Mouse (Mus musculus) liver, embryonic 16.5 days (tissue): ENCODE measurements around the gene Ccni. TPM values are rescaled to one million over a fixed set of nuclear protein-coding genes. Genes with fewer than 3 reads are reported as not detected.
A peak's percentile ranks its signal among the peaks of the same experiment; 100 is the strongest.

ENCODE experiments used
- ATAC-seq: fragments of 200-750 bp; cut with Nextera tagmentation; 2 replicates; pipeline ENCODE4 v1.8.0; 2017; ENCODE audit warnings: low read depth, mild to moderate bottlenecking, moderate number of reproducible peaks, moderate library complexity
- H3K27ac ChIP-seq: fragments of 300-500 bp; sonication (generic); 2 replicates; pipeline ENCODE4 v1.5.1; 2014; ENCODE audit warnings: mild to moderate bottlenecking, low read length
- H3K27me3 ChIP-seq: fragments of 300-500 bp; sonication (generic); 2 replicates; pipeline ENCODE4 v1.6.1; 2014; ENCODE audit warnings: low read depth, low read length, mixed read lengths; ENCODE audit not compliant: control insufficient read depth, insufficient read depth
- H3K36me3 ChIP-seq: fragments of 300-500 bp; sonication (generic); 2 replicates; pipeline ENCODE4 v1.6.1; 2014; ENCODE audit warnings: mild to moderate bottlenecking; ENCODE audit not compliant: control insufficient read depth, insufficient read depth
- H3K4me1 ChIP-seq: fragments of 300-500 bp; sonication (generic); 2 replicates; pipeline ENCODE4 v1.6.1; 2014; ENCODE audit warnings: low read depth, low read length, mixed read lengths; ENCODE audit not compliant: control insufficient read depth
- H3K4me2 ChIP-seq: fragments of 300-500 bp; sonication (generic); 2 replicates; pipeline ENCODE4 v1.6.1; 2014; ENCODE audit warnings: low read depth, low read length, mixed read lengths
- H3K4me3 ChIP-seq: fragments of 300-500 bp; sonication (generic); 2 replicates; pipeline ENCODE4 v1.5.1; 2014; ENCODE audit warnings: low read depth, mild to moderate bottlenecking, low read length
- H3K9ac ChIP-seq: fragments of 300-500 bp; sonication (generic); 2 replicates; pipeline ENCODE4 v1.6.1; 2014; ENCODE audit warnings: low read depth, low read length
- H3K9me3 ChIP-seq: fragments of 300-500 bp; sonication (generic); replicated peaks from 2 replicates; pipeline ENCODE4 v1.6.1; 2016; ENCODE audit warnings: low read length; ENCODE audit not compliant: control insufficient read depth
- WGBS: fragments of 180-500 bp; shearing (Covaris S2); extraction: QIAGEN DNeasy Blood & Tissue Kit; methylation state at CpG from one replicate; pipeline ENCODE4 v1.1.7; 2014; ENCODE audit not compliant: insufficient replicate concordance; 5-methylcytosine and 5-hydroxymethylcytosine counted together
- polyA plus RNA-seq: library from polyadenylated mRNA; unstranded; fragments of >200 nt; fragmentation: Nextera tagmentation; extraction: Ambion mirVana; gene quantifications from 2 replicates; pipeline ENCODE4 v1.2.1, GENCODE M21; 2015

The Ccni gene
- polyA plus RNA-seq, 1 experiment from 2014 or later: 34.0 TPM

DNA sequence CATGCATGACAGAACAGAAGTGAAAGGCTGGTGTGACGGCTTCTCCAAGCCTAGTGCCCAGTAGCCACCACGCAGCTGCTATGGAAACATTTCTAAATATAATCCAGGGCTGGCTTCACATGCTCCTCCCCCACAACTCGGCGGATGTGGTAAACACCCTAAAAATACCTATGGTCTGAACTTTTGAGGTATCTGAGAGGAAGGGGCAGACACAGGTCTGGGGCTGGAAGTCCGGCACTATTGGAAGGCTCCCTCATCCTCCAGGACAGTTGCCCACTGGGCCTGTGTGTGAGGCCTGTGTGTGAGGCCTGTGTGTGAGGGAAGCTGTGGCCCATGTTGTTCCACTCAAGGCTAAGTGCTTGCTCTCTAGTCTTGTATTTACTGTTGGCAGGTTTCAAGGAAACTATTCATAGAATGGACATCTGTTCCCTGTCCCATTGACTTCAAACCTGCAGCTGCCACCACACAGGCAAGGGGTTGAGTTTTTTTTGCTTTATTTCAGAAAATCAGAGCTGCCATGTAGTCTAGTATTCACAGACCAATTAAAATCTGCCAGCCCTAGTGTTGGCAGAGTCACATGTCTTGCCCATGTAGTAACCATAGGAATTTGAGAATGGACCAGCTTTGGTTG, 69.2 kb downstream of the Ccni start:
- ATAC-seq: no peak
- Histone ChIP-seq H3K4me1 (peaks cover 5% of the 10 kb centered on the region; the same call in 1 of the 2 replicates), H3K27me3 (no peaks in the 10 kb centered on the region), H3K36me3 (peaks cover 9% of the 10 kb centered on the region), H3K27ac (no peak overlapping the region), H3K4me2 (no peak overlapping the region), H3K4me3 (no peak overlapping the region), H3K9ac (no peak overlapping the region), H3K9me3 (no peaks in the 10 kb centered on the region)
- 46% methylated on average over 5 of the region's 5 CpGs for WGBS

- no peaks in the 10 kb centered on the region for H3K27me3 ChIP-seq
- peak; percentile 27; the same call in 1 of the 2 replicates for ATAC-seq
- WGBS: 12% methylated on average over 10 of the region's 10 CpGs
- H3K4me3 ChIP-seq: no peak overlapping the region
- no peak overlapping the region for H3K4me2 ChIP-seq
- H3K36me3 ChIP-seq: peaks cover 5% of the 10 kb centered on the region
- H3K27ac ChIP-seq: no peak overlapping the region
- H3K4me1 ChIP-seq: peaks cover 5% of the 10 kb centered on the region; the same call in 1 of the 2 replicates
- no peaks in the 10 kb centered on the region for H3K9me3 ChIP-seq
- H3K9ac ChIP-seq: no peak overlapping the region
These were observed 70.8 kb downstream of the Ccni start for GRCm38 (mm10) chr5:93135368-93136107.

GRCm38 (mm10) chr5:93133445-93134244, 72.7 kb downstream of the Ccni start:
- Histone ChIP-seq H3K27me3 (no peaks in the 10 kb centered on the region), H3K4me2 (no peak overlapping the region), H3K36me3 (no peaks in the 10 kb centered on the region), H3K4me1 (peaks cover 10% of the 10 kb centered on the region), H3K4me3 (no peak overlapping the region), H3K9ac (no peak overlapping the region), H3K9me3 (no peaks in the 10 kb centered on the region), H3K27ac (no peak overlapping the region)
- ATAC-seq: no peak
- 27% methylated on average over 10 of the region's 10 CpGs for WGBS

Other genes with a start within 250 kb of the Ccni start
- gene Sowahb, start 161.5 kb downstream of the Ccni start, polyA plus RNA-seq: 1.1 and 1.4 TPM in 2 replicates
- 20.4 and 21.4 TPM in 2 replicates for gene Sept11, start 113.1 kb downstream of the Ccni start, polyA plus RNA-seq
- 1.9 and 2.0 TPM in 2 replicates for gene 2010109A12Rik, start within 50 bp of the Ccni start, polyA plus RNA-seq
- 21.0 and 21.1 TPM in 2 replicates for gene Ccng2, start 60.8 kb upstream of the Ccni start, polyA plus RNA-seq